Mouse (Mus musculus) hindbrain, embryonic 15.5 days (tissue): Measurements from ENCODE around the gene Fgfr2. TPM values are rescaled to one million over a fixed set of nuclear protein-coding genes. Genes with fewer than 3 reads are reported as not detected.

ENCODE experiments used
- ATAC-seq: fragments of 200-750 bp; cut with Nextera tagmentation; 2 replicates; pipeline ENCODE4 v1.8.0; 2017; ENCODE audit warnings: low read depth, moderate number of reproducible peaks, moderate TSS enrichment; ENCODE audit not compliant: low FRiP score
- H3K27ac ChIP-seq: fragments of 300-500 bp; sonication (generic); replicated peaks from 2 replicates; pipeline ENCODE4 v1.5.1; 2015; ENCODE audit warnings: mild to moderate bottlenecking, inconsistent platforms
- H3K27me3 ChIP-seq: fragments of 300-500 bp; sonication (generic); 2 replicates; pipeline ENCODE4 v1.6.1; 2015; ENCODE audit warnings: control low read depth, inconsistent platforms
- H3K36me3 ChIP-seq: fragments of 300-500 bp; sonication (generic); 2 replicates; pipeline ENCODE4 v1.6.1; 2015; ENCODE audit warnings: control low read depth, inconsistent platforms
- H3K4me1 ChIP-seq: fragments of 300-500 bp; sonication (generic); replicated peaks from 2 replicates; pipeline ENCODE4 v1.6.1; 2015; ENCODE audit warnings: control low read depth, inconsistent platforms
- H3K4me2 ChIP-seq: fragments of 300-500 bp; sonication (generic); 2 replicates; pipeline ENCODE4 v1.6.1; 2015; ENCODE audit warnings: moderate library complexity, mild to moderate bottlenecking, inconsistent platforms
- H3K4me3 ChIP-seq: fragments of 300-500 bp; sonication (generic); 2 replicates; pipeline ENCODE4 v1.5.1; 2015; ENCODE audit warnings: mild to moderate bottlenecking, inconsistent platforms
- H3K9ac ChIP-seq: fragments of 300-500 bp; sonication (generic); 2 replicates; pipeline ENCODE4 v1.6.1; 2015; ENCODE audit warnings: inconsistent platforms
- H3K9me3 ChIP-seq: fragments of 300-500 bp; sonication (generic); 2 replicates; pipeline ENCODE4 v1.6.1; 2016; ENCODE audit warnings: control low read depth, inconsistent platforms
- WGBS: fragments of 180-500 bp; shearing (Covaris S2); methylation state at CpG from one replicate; pipeline ENCODE4 v1.1.7; 2015; 5-methylcytosine and 5-hydroxymethylcytosine counted together
- polyA plus RNA-seq: library from polyadenylated mRNA; unstranded; fragments of >200 nt; fragmentation: Nextera tagmentation; extraction: Ambion mirVana; gene quantifications from 2 replicates; pipeline ENCODE4 v1.2.1, GENCODE M21; 2015

The Fgfr2 gene
- polyA plus RNA-seq, 1 experiment from 2014 or later, result 28.5 TPM

DNA sequence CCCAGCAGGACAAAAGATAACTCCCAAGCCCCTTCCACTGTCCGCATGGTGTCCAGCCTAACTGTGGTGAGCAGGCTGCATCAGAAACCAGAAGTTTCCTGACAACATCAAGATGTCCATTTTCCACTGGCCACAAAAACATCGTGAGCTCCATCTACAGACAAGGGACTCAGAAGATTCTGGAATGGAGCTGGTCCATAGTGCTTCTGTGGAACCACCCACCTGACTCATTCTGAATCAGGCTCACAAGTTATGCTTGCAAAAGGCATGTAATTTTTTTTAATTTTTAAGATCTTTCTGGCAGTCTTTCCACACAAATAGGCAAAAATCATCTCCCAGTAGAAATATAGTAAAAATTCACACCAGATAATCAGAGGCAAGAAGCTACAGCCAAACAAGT, 2935.0 kb downstream of the Fgfr2 start:
- Histone ChIP-seq H3K27me3 (no peaks in the 10 kb centered on the region), H3K27ac (no peak overlapping the region), H3K9ac (no peak overlapping the region), H3K4me1 (no peaks in the 10 kb centered on the region), H3K9me3 (no peaks in the 10 kb centered on the region), H3K4me2 (no peak overlapping the region), H3K4me3 (no peak overlapping the region), H3K36me3 (no peaks in the 10 kb centered on the region)
- WGBS, result 92% methylated on average over 2 of the region's 2 CpGs
- no peak for ATAC-seq

DNA sequence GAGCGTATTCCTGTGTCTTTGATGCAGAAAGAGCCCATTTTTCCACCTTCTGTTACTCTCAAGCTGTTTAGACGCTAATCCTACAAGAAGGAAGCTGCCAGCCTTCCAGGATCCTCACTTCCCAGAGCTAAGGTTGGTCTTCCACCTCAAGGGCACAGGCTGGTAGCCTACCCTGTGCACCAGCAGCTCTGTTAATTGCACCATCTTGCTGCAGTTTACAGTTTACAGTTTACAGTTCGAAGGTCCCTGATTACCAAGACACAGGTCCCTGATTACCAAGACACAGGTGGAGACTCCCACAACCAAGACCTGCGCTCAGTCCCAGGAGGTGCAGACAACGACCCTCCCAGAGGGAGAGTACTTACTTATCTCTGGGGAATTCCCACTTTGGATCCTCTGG, 2938.3 kb downstream of the Fgfr2 start:
- no peaks in the 10 kb centered on the region for H3K27me3 ChIP-seq
- H3K4me1 ChIP-seq, result peaks cover 9% of the 10 kb centered on the region; the same call in 1 of the 2 replicates
- WGBS, result 89% methylated on average over 5 of the region's 5 CpGs
- H3K9ac ChIP-seq, result no peak overlapping the region
- H3K27ac ChIP-seq, result no peak overlapping the region
- ATAC-seq, result no peak
- no peaks in the 10 kb centered on the region for H3K36me3 ChIP-seq
- H3K9me3 ChIP-seq, result no peaks in the 10 kb centered on the region
- H3K4me2 ChIP-seq, result no peak overlapping the region
- H3K4me3 ChIP-seq, result no peak overlapping the region

DNA sequence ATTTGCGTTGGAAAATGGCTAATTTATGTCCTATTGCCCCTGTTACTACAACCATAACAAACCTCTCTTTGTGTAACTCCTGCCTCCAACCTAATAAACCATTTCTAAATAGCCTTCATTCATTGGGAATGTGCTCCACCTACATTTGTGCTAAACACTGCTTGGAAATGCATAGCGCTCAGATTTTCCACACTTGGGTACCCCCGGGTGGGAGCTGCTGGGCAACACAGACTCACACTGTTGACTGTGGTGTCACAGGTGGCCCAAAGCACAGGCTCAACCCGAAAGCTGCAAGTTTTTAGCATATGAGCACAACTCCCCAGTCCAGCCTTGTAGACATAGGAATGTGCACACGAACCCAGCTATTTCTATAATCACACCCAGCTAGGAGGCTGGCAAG, 2939.2 kb downstream of the Fgfr2 start:
- Histone ChIP-seq H3K4me1 (peaks cover 9% of the 10 kb centered on the region; the same call in 1 of the 2 replicates), H3K4me3 (no peak overlapping the region), H3K27me3 (no peaks in the 10 kb centered on the region), H3K36me3 (no peaks in the 10 kb centered on the region), H3K4me2 (no peak overlapping the region), H3K9ac (no peak overlapping the region), H3K9me3 (no peaks in the 10 kb centered on the region), H3K27ac (no peak overlapping the region)
- WGBS, result 54% methylated on average over 5 of the region's 5 CpGs
- no peak for ATAC-seq

DNA sequence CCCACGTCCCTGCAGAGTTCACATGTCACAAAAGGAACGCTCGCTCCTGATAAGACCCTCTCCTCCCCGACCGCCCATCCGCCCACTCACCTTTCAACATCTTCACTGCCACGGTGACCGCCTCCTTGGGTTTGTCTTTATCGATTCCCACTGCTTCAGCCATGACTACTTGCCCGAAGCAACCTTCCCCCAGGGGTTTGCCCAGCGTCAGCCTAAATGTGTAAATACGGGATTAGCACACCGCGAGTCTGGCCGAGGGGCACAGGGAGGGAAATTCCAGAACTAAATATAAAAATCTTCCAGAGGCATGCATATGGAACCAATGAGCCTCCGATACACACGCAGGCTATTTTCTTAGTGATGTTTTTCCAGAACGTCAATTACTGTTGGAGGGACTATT, 2940.6 kb downstream of the Fgfr2 start:
- Histone ChIP-seq H3K9me3 (no peaks in the 10 kb centered on the region), H3K4me2 (peak overlapping the region; percentile 42), H3K9ac (no peak overlapping the region), H3K36me3 (no peaks in the 10 kb centered on the region), H3K4me1 (peaks cover 9% of the 10 kb centered on the region; the same call in 1 of the 2 replicates), H3K4me3 (peak overlapping the region; percentile 19; the same call in 1 of the 2 replicates), H3K27me3 (no peaks in the 10 kb centered on the region), H3K27ac (no peak overlapping the region)
- ATAC-seq, result no peak
- 21% methylated on average over 18 of the region's 18 CpGs for WGBS

DNA sequence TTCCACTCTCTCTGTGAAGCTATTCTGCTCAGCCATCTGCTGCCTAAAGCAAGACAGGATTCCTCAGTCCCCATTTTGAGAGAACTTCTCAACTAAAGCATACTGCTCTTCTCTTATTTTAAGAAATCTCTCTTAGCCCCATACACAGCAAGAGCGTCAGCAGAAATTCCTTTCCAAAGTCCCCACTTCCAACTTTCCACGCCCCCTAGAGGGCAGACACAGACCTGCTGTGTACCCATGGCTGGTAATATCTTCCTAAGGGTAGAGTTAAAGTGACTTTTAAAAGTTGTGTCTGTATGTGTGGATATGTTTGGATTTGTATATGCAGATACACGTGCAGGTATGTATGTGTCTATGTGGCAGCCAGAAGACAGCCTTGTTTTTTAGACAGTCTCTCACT, 2944.2 kb downstream of the Fgfr2 start:
- Histone ChIP-seq H3K27ac (no peak overlapping the region), H3K4me3 (no peak overlapping the region), H3K9ac (no peak overlapping the region), H3K4me2 (no peak overlapping the region), H3K9me3 (no peaks in the 10 kb centered on the region), H3K36me3 (no peaks in the 10 kb centered on the region), H3K4me1 (peaks cover 9% of the 10 kb centered on the region; the same call in 1 of the 2 replicates), H3K27me3 (no peaks in the 10 kb centered on the region)
- 63% methylated on average over 3 of the region's 3 CpGs for WGBS
- ATAC-seq, result no peak

DNA sequence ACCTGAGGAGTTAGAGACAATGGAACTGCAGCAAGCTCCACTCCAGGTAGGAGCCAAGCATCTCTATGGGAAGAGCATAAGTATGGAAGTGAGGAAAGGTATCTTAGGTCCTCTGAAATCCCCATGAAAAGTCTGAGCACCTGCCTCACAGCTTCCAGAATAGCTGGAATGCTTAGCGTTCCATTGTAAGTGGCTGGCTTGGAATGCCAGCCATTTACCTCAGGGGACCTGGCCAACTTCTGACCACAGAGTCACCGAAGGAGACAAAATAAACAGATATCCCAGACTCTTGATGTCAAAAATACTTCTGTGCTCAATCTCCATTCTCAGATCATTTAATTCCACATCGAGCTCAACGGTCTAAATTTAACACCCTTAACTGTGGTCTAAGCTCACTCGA, 2946.1 kb downstream of the Fgfr2 start:
- Histone ChIP-seq H3K27me3 (no peaks in the 10 kb centered on the region), H3K36me3 (0 out of 2 replicates have a peak, but pooled peaks cover 4% of the 10 kb centered on the region), H3K9me3 (no peaks in the 10 kb centered on the region), H3K4me1 (no peaks in the 10 kb centered on the region), H3K4me2 (no peak overlapping the region), H3K4me3 (no peak overlapping the region), H3K9ac (no peak overlapping the region), H3K27ac (no peak overlapping the region)
- no peak for ATAC-seq
- 87% methylated on average over 5 of the region's 5 CpGs for WGBS

DNA sequence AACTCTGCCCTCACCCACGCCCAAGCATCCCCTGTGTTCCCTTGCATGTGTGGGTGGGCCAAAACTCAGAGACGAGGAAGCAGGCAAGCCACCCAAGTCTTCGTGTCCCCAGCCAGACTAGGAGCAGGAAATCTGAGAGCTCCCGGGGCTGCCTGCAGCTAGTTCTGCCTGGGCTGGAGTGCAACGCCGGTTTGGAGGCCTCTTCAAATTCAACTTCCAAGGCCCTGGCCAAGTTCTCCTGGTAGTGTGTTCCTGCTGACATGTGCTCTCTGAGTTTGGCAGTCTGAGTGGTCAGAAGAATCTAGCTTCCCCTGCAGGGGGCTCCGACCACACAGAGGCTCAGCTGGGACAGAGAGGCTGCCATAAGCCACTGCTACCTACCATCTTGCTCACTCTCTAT, 2948.6 kb downstream of the Fgfr2 start:
- Histone ChIP-seq H3K9me3 (no peaks in the 10 kb centered on the region), H3K4me2 (no peak overlapping the region), H3K27me3 (no peaks in the 10 kb centered on the region), H3K36me3 (peaks cover 13% of the 10 kb centered on the region; the same call in 1 of the 2 replicates), H3K4me1 (no peaks in the 10 kb centered on the region), H3K27ac (no peak overlapping the region), H3K4me3 (no peak overlapping the region), H3K9ac (no peak overlapping the region)
- ATAC-seq, result no peak
- WGBS, result 70% methylated on average over 7 of the region's 7 CpGs

DNA sequence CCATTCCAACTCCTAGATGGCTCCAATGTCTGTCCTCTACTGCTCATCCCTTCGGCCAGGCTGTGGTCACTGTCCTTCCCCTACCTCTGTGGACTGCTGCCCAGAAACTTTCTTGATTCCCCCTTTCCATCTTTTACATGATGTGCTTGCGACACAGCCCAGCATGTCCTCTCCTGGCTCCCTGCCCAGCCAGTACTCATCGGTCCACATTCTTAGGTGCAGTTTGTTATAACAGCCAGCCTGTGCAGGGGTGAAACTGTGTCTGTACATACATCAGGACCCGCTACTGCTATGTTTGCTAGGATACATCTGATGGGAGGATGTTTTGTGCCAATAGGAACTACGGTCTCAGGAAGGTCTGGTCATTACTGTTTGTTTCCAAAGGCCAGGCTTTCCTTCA, 2949.2 kb downstream of the Fgfr2 start:
- Histone ChIP-seq H3K36me3 (peaks cover 18% of the 10 kb centered on the region; the same call in 1 of the 2 replicates), H3K9me3 (no peaks in the 10 kb centered on the region), H3K4me1 (no peaks in the 10 kb centered on the region), H3K27me3 (no peaks in the 10 kb centered on the region), H3K9ac (no peak overlapping the region), H3K27ac (no peak overlapping the region), H3K4me2 (no peak overlapping the region), H3K4me3 (no peak overlapping the region)
- WGBS, result 67% methylated on average over 5 of the region's 5 CpGs
- ATAC-seq, result no peak

DNA sequence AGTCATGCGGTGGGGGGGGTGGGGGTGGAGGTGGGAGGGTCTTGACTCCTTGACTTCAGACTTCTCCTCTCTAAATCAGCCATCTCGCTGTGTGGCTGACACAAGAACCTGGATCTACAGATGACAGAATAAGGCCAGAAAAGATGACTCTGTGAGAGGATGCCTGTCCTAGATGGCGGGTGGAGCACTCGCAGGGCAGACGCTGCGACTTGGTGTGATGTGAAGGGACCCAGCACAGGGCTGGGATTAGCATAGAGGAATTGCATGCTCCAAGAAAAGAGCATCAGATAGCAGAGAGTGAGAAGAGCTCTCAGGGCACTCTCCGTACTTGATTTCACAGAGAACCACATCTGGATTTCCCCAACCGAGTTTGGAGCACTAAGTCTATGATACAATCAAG, 2953.0 kb downstream of the Fgfr2 start:
- Histone ChIP-seq H3K9me3 (no peaks in the 10 kb centered on the region), H3K9ac (no peak overlapping the region), H3K27ac (no peak overlapping the region), H3K27me3 (no peaks in the 10 kb centered on the region), H3K4me3 (no peak overlapping the region), H3K36me3 (peaks cover 18% of the 10 kb centered on the region; the same call in 1 of the 2 replicates), H3K4me2 (no peak overlapping the region), H3K4me1 (0 out of 2 replicates have a peak, but pooled peaks cover 5% of the 10 kb centered on the region)
- WGBS, result 74% methylated on average over 8 of the region's 8 CpGs
- ATAC-seq, result no peak

DNA sequence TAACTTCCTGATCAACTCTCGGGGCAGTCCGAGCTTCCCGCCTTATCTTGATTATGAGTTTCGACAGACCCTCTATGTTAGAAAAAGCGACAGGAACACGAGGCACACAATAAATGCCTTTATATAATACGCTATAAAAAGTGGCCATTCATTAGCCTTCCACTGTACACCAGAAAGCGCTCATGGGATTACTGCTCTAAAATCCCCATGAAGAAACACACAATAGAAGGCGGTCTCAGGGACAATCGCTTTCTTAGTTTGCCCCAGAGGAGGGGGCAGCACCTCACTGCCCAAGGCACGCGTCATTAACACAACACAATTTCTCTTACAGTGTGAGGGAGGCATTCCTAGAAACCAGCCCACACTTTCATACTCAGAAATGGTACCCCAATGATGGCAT, 2954.9 kb downstream of the Fgfr2 start:
- 40% methylated on average over 12 of the region's 12 CpGs for WGBS
- no peak overlapping the region for H3K4me3 ChIP-seq
- H3K36me3 ChIP-seq, result peaks cover 18% of the 10 kb centered on the region; the same call in 1 of the 2 replicates
- H3K27ac ChIP-seq, result no peak overlapping the region
- no peaks in the 10 kb centered on the region for H3K27me3 ChIP-seq
- no peaks in the 10 kb centered on the region for H3K9me3 ChIP-seq
- no peak overlapping the region for H3K4me2 ChIP-seq
- no peak for ATAC-seq
- 0 out of 2 replicates have a peak, but pooled peaks cover 5% of the 10 kb centered on the region for H3K4me1 ChIP-seq
- no peak overlapping the region for H3K9ac ChIP-seq

DNA sequence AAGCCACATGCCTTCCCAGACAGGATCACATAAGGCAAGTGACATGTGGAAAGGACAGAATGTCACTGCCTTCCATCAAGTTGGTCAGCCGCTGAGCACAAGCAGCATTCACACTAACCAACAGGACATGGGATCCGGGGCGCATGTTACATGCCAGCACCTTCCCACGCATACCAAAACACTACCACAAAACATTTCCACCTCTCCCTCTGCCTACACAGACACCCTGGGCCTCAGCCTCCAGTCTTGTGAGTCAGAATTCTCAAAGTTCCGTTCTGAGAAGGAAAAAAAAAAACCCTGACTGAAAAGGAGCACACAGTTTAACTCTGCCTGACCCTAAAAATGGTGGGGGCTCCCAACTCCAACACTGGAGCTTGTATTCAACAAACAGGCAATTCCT, 2955.9 kb downstream of the Fgfr2 start:
- Histone ChIP-seq H3K4me2 (no peak overlapping the region), H3K9me3 (no peaks in the 10 kb centered on the region), H3K4me1 (0 out of 2 replicates have a peak, but pooled peaks cover 5% of the 10 kb centered on the region), H3K36me3 (peaks cover 17% of the 10 kb centered on the region; the same call in 1 of the 2 replicates), H3K9ac (no peak overlapping the region), H3K27ac (no peak overlapping the region), H3K4me3 (no peak overlapping the region), H3K27me3 (no peaks in the 10 kb centered on the region)
- ATAC-seq, result no peak
- 81% methylated on average over 5 of the region's 5 CpGs for WGBS

DNA sequence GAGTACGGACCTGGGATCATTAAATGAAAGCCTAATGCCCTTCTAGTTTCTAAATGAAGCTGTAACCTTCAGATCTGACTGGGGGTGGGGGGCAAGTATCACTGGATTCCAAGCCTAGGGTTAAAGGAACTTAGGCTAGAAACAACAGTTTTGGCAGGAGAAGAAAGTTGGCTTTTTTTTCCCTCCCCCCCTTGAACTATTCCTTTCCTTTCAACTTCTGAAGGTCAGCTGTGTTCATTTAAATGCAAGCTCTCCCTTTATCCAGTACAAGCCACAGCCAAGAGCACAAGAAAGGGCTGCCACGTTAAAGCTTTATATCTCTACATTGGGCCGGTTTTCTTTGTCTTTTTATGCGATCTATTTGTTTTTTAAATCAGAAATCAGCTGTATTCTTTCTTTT, 2957.0 kb downstream of the Fgfr2 start:
- H3K4me1 ChIP-seq, result 0 out of 2 replicates have a peak, but pooled peaks cover 5% of the 10 kb centered on the region
- no peaks in the 10 kb centered on the region for H3K27me3 ChIP-seq
- no peak overlapping the region for H3K4me3 ChIP-seq
- H3K36me3 ChIP-seq, result peaks cover 6% of the 10 kb centered on the region; the same call in 1 of the 2 replicates
- no peak overlapping the region for H3K9ac ChIP-seq
- no peak for ATAC-seq
- H3K4me2 ChIP-seq, result no peak overlapping the region
- no peak overlapping the region for H3K27ac ChIP-seq
- H3K9me3 ChIP-seq, result no peaks in the 10 kb centered on the region
- 39% methylated on average over 4 of the region's 4 CpGs for WGBS

DNA sequence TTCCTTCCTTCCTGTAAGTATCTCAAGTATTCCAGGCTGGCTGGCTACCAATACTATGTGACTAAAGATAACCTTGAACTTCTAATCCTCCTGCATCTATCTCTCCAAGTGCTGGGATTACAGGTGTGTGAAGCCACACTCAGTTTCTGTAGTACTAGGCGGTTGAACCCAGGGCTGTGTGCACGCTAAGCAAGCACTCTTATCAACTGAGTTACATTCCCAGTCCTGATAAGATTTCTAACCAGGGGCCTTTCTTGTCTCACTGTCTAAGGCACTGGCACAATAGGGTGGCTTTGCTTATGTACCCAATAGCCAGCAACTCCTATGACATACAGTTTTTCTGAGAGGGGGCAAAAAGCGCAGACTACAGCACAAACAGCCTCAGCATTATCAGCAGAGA, 2957.7 kb downstream of the Fgfr2 start:
- Histone ChIP-seq H3K4me3 (no peak overlapping the region), H3K4me1 (0 out of 2 replicates have a peak, but pooled peaks cover 5% of the 10 kb centered on the region), H3K9ac (no peak overlapping the region), H3K9me3 (no peaks in the 10 kb centered on the region), H3K27ac (no peak overlapping the region), H3K36me3 (peaks cover 6% of the 10 kb centered on the region; the same call in 1 of the 2 replicates), H3K27me3 (no peaks in the 10 kb centered on the region), H3K4me2 (no peak overlapping the region)
- ATAC-seq, result no peak
- 92% methylated on average over 3 of the region's 3 CpGs for WGBS
